20 mouse cellular contexts compared by ENCODE assay signal in genomic region chr2:117288291-117288690, GRCm38 (mm10). TPM values are rescaled to one million over a fixed set of nuclear protein-coding genes. Genes with fewer than 3 reads are reported as not detected.
DNase-seq lines count a peak whose midpoint lies in the region; ATAC-seq and TF ChIP-seq lines count a peak whose summit lies in the region.
"Had no signal": no experiment of that assay in that cellular context is flagged by ENCODE, and none has a peak within 500 bp of the region (broad histone marks: within the 10 kb centered on the region; RNA-seq: fewer than 3 reads in every experiment).

No protein-coding gene starts in this region.

- H3K4me2 ChIP-seq in midbrain, postnatal 0 days (ENCODE audit: low read depth, low read length, poor library complexity, severe bottlenecking): no peak overlapping the region
- H3K4me2 ChIP-seq in midbrain, embryonic 13.5 days (replicated peaks): no peak overlapping the region
- H3K4me2 ChIP-seq: embryonic facial prominence, embryonic 13.5 days; heart, embryonic 13.5 days; hindbrain, embryonic 12.5 days; intestine, embryonic 15.5 days had no signal

- H3K9me3 ChIP-seq in midbrain, postnatal 0 days (ENCODE audit: low read length): no peaks in the 10 kb centered on the region
- no peaks in the 10 kb centered on the region for H3K9me3 ChIP-seq in midbrain, embryonic 13.5 days
- H3K9me3 ChIP-seq: embryonic facial prominence, embryonic 13.5 days; forebrain, embryonic 10.5 days; heart, embryonic 13.5 days; hindbrain, embryonic 12.5 days; intestine, embryonic 15.5 days had no signal

- WGBS in midbrain, postnatal 0 days: 85% methylated on average over 7 of the region's 7 CpGs
- 93% methylated on average over 7 of the region's 7 CpGs for WGBS in midbrain, embryonic 13.5 days

- no peak for ATAC-seq in midbrain, postnatal 0 days (ENCODE audit: low FRiP score)
- ATAC-seq in midbrain, embryonic 13.5 days: no peak
- no peak for ATAC-seq in erythroblast, adult 5-6 weeks (replicated peaks; ENCODE audit: low FRiP score, poor library complexity, severe bottlenecking)
- no peak for ATAC-seq in megakaryocyte progenitor cell, adult 5-6 weeks (replicated peaks; ENCODE audit: poor library complexity)
- ATAC-seq: forebrain, embryonic 14.5 days; intestine, embryonic 15.5 days had no signal

- TF ChIP-seq CTCF in midbrain, postnatal 0 days (IDR thresholded peaks at IDR 0.05): no peak

- no peak overlapping the region for H3K9ac ChIP-seq in midbrain, postnatal 0 days (replicated peaks; ENCODE audit: low read length, poor library complexity, severe bottlenecking)
- no peak overlapping the region for H3K9ac ChIP-seq in midbrain, embryonic 13.5 days (replicated peaks)
- H3K9ac ChIP-seq: embryonic facial prominence, embryonic 13.5 days; heart, embryonic 13.5 days; hindbrain, embryonic 12.5 days; intestine, embryonic 15.5 days had no signal

- no peaks in the 10 kb centered on the region for H3K27me3 ChIP-seq in midbrain, postnatal 0 days (ENCODE audit: insufficient read depth, low read length)
- no peaks in the 10 kb centered on the region for H3K27me3 ChIP-seq in midbrain, embryonic 13.5 days
- H3K27me3 ChIP-seq: embryonic facial prominence, embryonic 13.5 days; heart, embryonic 13.5 days; hindbrain, embryonic 12.5 days; intestine, embryonic 15.5 days had no signal

- H3K36me3 ChIP-seq in midbrain, postnatal 0 days (ENCODE audit: insufficient read depth, low read length): no peaks in the 10 kb centered on the region
- H3K36me3 ChIP-seq in midbrain, embryonic 13.5 days: no peaks in the 10 kb centered on the region
- H3K36me3 ChIP-seq: embryonic facial prominence, embryonic 13.5 days; forebrain, embryonic 10.5 days; heart, embryonic 13.5 days; hindbrain, embryonic 12.5 days; intestine, embryonic 15.5 days had no signal

- DNase-seq in midbrain, postnatal 0 days (ENCODE audit: low spot score): peak; percentile 43
- DNase-seq in cerebellum, adult 18-20 months: peak; percentile 38 to 55
- DNase-seq in cerebellum, adult 9-11 months: peak; percentile 26
- DNase-seq in cerebellum, postnatal 36 days: peak; percentile 48 to 59
- no peak for DNase-seq in right cerebral cortex, postnatal 10 days (ENCODE audit: low spot score in 2 of 2)
- DNase-seq: adrenal gland, adult 8-10 months; adrenal gland, postnatal 36 days; gastrocnemius, postnatal 36 days; heart, adult 11 months; heart, postnatal 4 days; kidney, adult 18-20 months had no signal

- H3K27ac ChIP-seq in midbrain, postnatal 0 days (ENCODE audit: low read depth, low read length): no peak overlapping the region
- H3K27ac ChIP-seq in midbrain, embryonic 13.5 days: no peak overlapping the region
- H3K27ac ChIP-seq: embryonic facial prominence, embryonic 13.5 days; forebrain, embryonic 10.5 days; heart, embryonic 13.5 days; hindbrain, embryonic 12.5 days; intestine, embryonic 15.5 days had no signal

- no peak overlapping the region for H3K4me3 ChIP-seq in midbrain, postnatal 0 days (ENCODE audit: low read depth, low read length)
- H3K4me3 ChIP-seq in midbrain, embryonic 13.5 days (replicated peaks): no peak overlapping the region
- H3K4me3 ChIP-seq: embryonic facial prominence, embryonic 13.5 days; forebrain, embryonic 10.5 days; heart, embryonic 13.5 days; hindbrain, embryonic 12.5 days; intestine, embryonic 15.5 days had no signal

- H3K4me1 ChIP-seq in midbrain, postnatal 0 days (ENCODE audit: insufficient read depth, low read length): no peaks in the 10 kb centered on the region
- no peaks in the 10 kb centered on the region for H3K4me1 ChIP-seq in midbrain, embryonic 13.5 days (replicated peaks)
- H3K4me1 ChIP-seq: embryonic facial prominence, embryonic 13.5 days; forebrain, embryonic 10.5 days; heart, embryonic 13.5 days; hindbrain, embryonic 12.5 days; intestine, embryonic 15.5 days had no signal

RNA-seq across cellular contexts. Expression of gene Fam98b, which starts 38.8 kb away (rescaled TPM):
- 9.8 and 12.4 TPM in 2 replicates for total RNA-seq in midbrain, postnatal 0 days (2014; rRNA removed)
- polyA plus RNA-seq in midbrain, postnatal 0 days (2015; fragmentation: Nextera tagmentation; extraction: Ambion mirVana): 6.8 and 10.0 TPM in 2 replicates
- 21.3 and 21.6 TPM in 2 replicates for polyA plus RNA-seq in midbrain, embryonic 13.5 days (2015; fragmentation: Nextera tagmentation; extraction: Ambion mirVana)
- 11.5 and 16.3 TPM in 2 replicates for total RNA-seq in erythroblast, adult 5-6 weeks (2015; ENCODE audit: low replicate concordance)
- total RNA-seq in erythroblast, adult 5-6 weeks (2017; ENCODE audit: low replicate concordance): 0.28 and 4.1 TPM in 2 replicates
- total RNA-seq in megakaryocyte progenitor cell, adult 5-6 weeks (2015): 40.8 and 43.5 TPM in 2 replicates
- total RNA-seq in megakaryocyte progenitor cell, adult 5-6 weeks (2017): 15.8 and 19.1 TPM in 2 replicates

RNA-seq across cellular contexts. Expression of gene Rasgrp1, which starts 54.5 kb away (rescaled TPM):
- total RNA-seq in midbrain, postnatal 0 days (2014; rRNA removed): 5.4 and 6.6 TPM in 2 replicates
- 3.1 and 3.5 TPM in 2 replicates for polyA plus RNA-seq in midbrain, postnatal 0 days (2015; fragmentation: Nextera tagmentation; extraction: Ambion mirVana)
- 1.1 and 2.0 TPM in 2 replicates for polyA plus RNA-seq in midbrain, embryonic 13.5 days (2015; fragmentation: Nextera tagmentation; extraction: Ambion mirVana)
- 0.21 TPM in 1 of 2 replicates, not detected in the other for total RNA-seq in erythroblast, adult 5-6 weeks (2015; ENCODE audit: low replicate concordance)
- total RNA-seq in erythroblast, adult 5-6 weeks (2017; ENCODE audit: low replicate concordance): 0.17 TPM in 1 of 2 replicates, not detected in the other
- 0.07 TPM in 1 of 2 replicates, not detected in the other for total RNA-seq in megakaryocyte progenitor cell, adult 5-6 weeks (2015)
- total RNA-seq in megakaryocyte progenitor cell, adult 5-6 weeks (2017): not detected in 2 replicates

Comparison
In these comparisons a context has a peak if more than half of its experiments do, and no peak if none do; other contexts are left out.
1. DNase-seq: peak in midbrain, postnatal 0 days (single experiment), cerebellum, adult 18-20 months (2 of 2), cerebellum, adult 9-11 months (single experiment) and cerebellum, postnatal 36 days (2 of 2); none in right cerebral cortex, postnatal 10 days (0 of 2).